Mouse (Mus musculus) midbrain, postnatal 0 days (tissue): ENCODE measurements around the gene Btbd2. TPM values are rescaled to one million over a fixed set of nuclear protein-coding genes. Genes with fewer than 3 reads are reported as not detected.

Experiments
- ATAC-seq: fragments of 200-750 bp; cut with Nextera tagmentation; 2 replicates; pipeline ENCODE4 v1.8.0; 2017; ENCODE audit warnings: moderate number of reproducible peaks, mild to moderate bottlenecking, moderate TSS enrichment, moderate library complexity; ENCODE audit not compliant: low FRiP score
- DNase-seq: peaks from one replicate; pipeline ENCODE4 v3.0.0-alpha.2; 2015; ENCODE audit warnings: low spot score
- H3K27ac ChIP-seq: fragments of 300-500 bp; sonication (generic); 2 replicates; pipeline ENCODE4 v1.5.1; 2014; ENCODE audit warnings: low read depth, mild to moderate bottlenecking, low read length, mixed read lengths
- H3K27me3 ChIP-seq: fragments of 300-500 bp; sonication (generic); 2 replicates; pipeline ENCODE4 v1.6.1; 2014; ENCODE audit warnings: low read length, control low read depth, mixed read lengths; ENCODE audit not compliant: insufficient read depth
- H3K36me3 ChIP-seq: fragments of 300-500 bp; sonication (generic); 2 replicates; pipeline ENCODE4 v1.6.1; 2014; ENCODE audit warnings: low read length, control low read depth, mixed read lengths; ENCODE audit not compliant: insufficient read depth
- H3K4me1 ChIP-seq: fragments of 300-500 bp; sonication (generic); 2 replicates; pipeline ENCODE4 v1.6.1; 2014; ENCODE audit warnings: mild to moderate bottlenecking, control low read depth, antibody characterized with exemption, low read length, mixed read lengths; ENCODE audit not compliant: insufficient read depth
- H3K4me2 ChIP-seq: fragments of 300-500 bp; sonication (generic); 2 replicates; pipeline ENCODE4 v1.6.1; 2014; ENCODE audit warnings: low read depth, mild to moderate bottlenecking, low read length, mixed read lengths; ENCODE audit not compliant: poor library complexity, severe bottlenecking
- H3K4me3 ChIP-seq: fragments of 300-500 bp; sonication (generic); 2 replicates; pipeline ENCODE4 v1.5.1; 2014; ENCODE audit warnings: low read depth, mild to moderate bottlenecking, low read length, moderate library complexity
- H3K9ac ChIP-seq: fragments of 300-500 bp; sonication (generic); replicated peaks from 2 replicates; pipeline ENCODE4 v1.6.1; 2014; ENCODE audit warnings: mild to moderate bottlenecking, low read length, moderate library complexity, mixed read lengths; ENCODE audit not compliant: poor library complexity, severe bottlenecking
- H3K9me3 ChIP-seq: fragments of 300-500 bp; sonication (generic); 2 replicates; pipeline ENCODE4 v1.6.1; 2016; ENCODE audit warnings: low read length, control low read depth
- CTCF ChIP-seq: IDR thresholded peaks from 2 replicates; pipeline ENCODE4 v1.5.1; 2016; ENCODE audit warnings: antibody characterized with exemption, mild to moderate bottlenecking
- WGBS: fragments of 180-500 bp; shearing (Covaris S2); extraction: QIAGEN DNeasy Blood & Tissue Kit; methylation state at CpG from one replicate; pipeline ENCODE4 v1.1.7; 2014; 5-methylcytosine and 5-hydroxymethylcytosine counted together
- polyA plus RNA-seq: library from polyadenylated mRNA; unstranded; fragments of >200 nt; fragmentation: Nextera tagmentation; extraction: Ambion mirVana; gene quantifications from 2 replicates; pipeline ENCODE4 v1.2.1, GENCODE M21; 2015
- total RNA-seq: library from RNA; depleted of rRNA; stranded (reverse); fragments of >200 nt; gene quantifications from 2 replicates; pipeline ENCODE4 v1.2.3, GENCODE M21; 2014

Gene Btbd2
- total and polyA plus RNA-seq, 2 experiments from 2014 or later, result 71.6 to 215 TPM

- no peaks in the 10 kb centered on the region for H3K9me3 ChIP-seq
- peaks cover 24% of the 10 kb centered on the region for H3K36me3 ChIP-seq
- TF ChIP-seq CTCF, result no peak
- WGBS, result 83% methylated on average over 14 of the region's 14 CpGs
- no peak overlapping the region for H3K9ac ChIP-seq
- H3K27me3 ChIP-seq, result no peaks in the 10 kb centered on the region
- ATAC-seq (no peak), DNase-seq (no peak)
- H3K4me2 ChIP-seq, result no peak overlapping the region
- H3K27ac ChIP-seq, result no peak overlapping the region
- no peak overlapping the region for H3K4me3 ChIP-seq
- H3K4me1 ChIP-seq, result no peaks in the 10 kb centered on the region
Measured at GRCm38 (mm10) chr10:80692249-80693165, 35.6 kb upstream of the Btbd2 start.

- no peak overlapping the region for H3K27ac ChIP-seq
- H3K4me2 ChIP-seq, result no peak overlapping the region
- 33% methylated on average over 5 of the region's 5 CpGs for WGBS
- H3K4me3 ChIP-seq, result no peak overlapping the region
- peak; percentile 74 for TF ChIP-seq CTCF
- ATAC-seq (no peak), DNase-seq (peak; percentile 80)
- H3K27me3 ChIP-seq, result no peaks in the 10 kb centered on the region
- H3K9ac ChIP-seq, result no peak overlapping the region
- H3K36me3 ChIP-seq, result peaks cover 60% of the 10 kb centered on the region
- H3K4me1 ChIP-seq, result no peaks in the 10 kb centered on the region
- no peaks in the 10 kb centered on the region for H3K9me3 ChIP-seq
Measured at GRCm38 (mm10) chr10:80687850-80688249, 31.0 kb upstream of the Btbd2 start.

GRCm38 (mm10) chr10:80686617-80687016, 29.7 kb upstream of the Btbd2 start:
- no peak for TF ChIP-seq CTCF
- Histone ChIP-seq H3K9ac (no peak overlapping the region), H3K27me3 (no peaks in the 10 kb centered on the region), H3K27ac (no peak overlapping the region), H3K36me3 (peaks cover 60% of the 10 kb centered on the region), H3K4me2 (no peak overlapping the region), H3K4me1 (no peaks in the 10 kb centered on the region), H3K4me3 (no peak overlapping the region), H3K9me3 (no peaks in the 10 kb centered on the region)
- ATAC-seq (no peak), DNase-seq (no peak)
- 96% methylated on average over 3 of the region's 3 CpGs for WGBS

GRCm38 (mm10) chr10:80684984-80685383, 28.1 kb upstream of the Btbd2 start:
- peaks cover 46% of the 10 kb centered on the region for H3K36me3 ChIP-seq
- no peaks in the 10 kb centered on the region for H3K4me1 ChIP-seq
- no peak overlapping the region for H3K4me2 ChIP-seq
- H3K9ac ChIP-seq, result no peak overlapping the region
- 94% methylated on average over 4 of the region's 4 CpGs for WGBS
- DNase-seq (no peak), ATAC-seq (no peak)
- no peaks in the 10 kb centered on the region for H3K9me3 ChIP-seq
- no peak overlapping the region for H3K4me3 ChIP-seq
- no peak overlapping the region for H3K27ac ChIP-seq
- no peak for TF ChIP-seq CTCF
- no peaks in the 10 kb centered on the region for H3K27me3 ChIP-seq

GRCm38 (mm10) chr10:80684214-80684613, 27.3 kb upstream of the Btbd2 start:
- TF ChIP-seq CTCF, result peak; percentile 68
- ATAC-seq, result no peak
- H3K4me3 ChIP-seq, result no peak overlapping the region
- no peak overlapping the region for H3K4me2 ChIP-seq
- H3K4me1 ChIP-seq, result no peaks in the 10 kb centered on the region
- 55% methylated on average over 6 of the region's 6 CpGs for whole genome bisulfite sequencing
- no peaks in the 10 kb centered on the region for H3K27me3 ChIP-seq
- H3K9me3 ChIP-seq, result no peaks in the 10 kb centered on the region
- DNase-seq, result peak; percentile 46
- H3K27ac ChIP-seq, result no peak overlapping the region
- H3K9ac ChIP-seq, result no peak overlapping the region
- H3K36me3 ChIP-seq, result peaks cover 38% of the 10 kb centered on the region

GRCm38 (mm10) chr10:80683647-80684046, 26.8 kb upstream of the Btbd2 start:
- Histone ChIP-seq H3K27me3 (no peaks in the 10 kb centered on the region), H3K9me3 (no peaks in the 10 kb centered on the region), H3K4me1 (no peaks in the 10 kb centered on the region), H3K36me3 (peaks cover 36% of the 10 kb centered on the region), H3K9ac (no peak overlapping the region), H3K27ac (no peak overlapping the region), H3K4me3 (no peak overlapping the region), H3K4me2 (no peak overlapping the region)
- no peak for DNase-seq
- no peak for TF ChIP-seq CTCF
- 100% methylated on average over 1 of the region's 1 CpGs for WGBS
- no peak for ATAC-seq
